Mouse (Mus musculus): ENCODE measurements around the gene Defa37. TPM values are rescaled to one million over a fixed set of nuclear protein-coding genes. Genes with fewer than 3 reads are reported as not detected.
"Not testable (repeated sequence)": the region's sequence is repeated elsewhere in the genome, so short reads cannot be mapped to it uniquely, and the experiment has no call there.

The Defa37 gene
- polyA plus RNA-seq (2012; ENCODE audit: insufficient read depth, insufficient read length, low replicate concordance, missing spikeins), result not detected in 2 replicates

DNA sequence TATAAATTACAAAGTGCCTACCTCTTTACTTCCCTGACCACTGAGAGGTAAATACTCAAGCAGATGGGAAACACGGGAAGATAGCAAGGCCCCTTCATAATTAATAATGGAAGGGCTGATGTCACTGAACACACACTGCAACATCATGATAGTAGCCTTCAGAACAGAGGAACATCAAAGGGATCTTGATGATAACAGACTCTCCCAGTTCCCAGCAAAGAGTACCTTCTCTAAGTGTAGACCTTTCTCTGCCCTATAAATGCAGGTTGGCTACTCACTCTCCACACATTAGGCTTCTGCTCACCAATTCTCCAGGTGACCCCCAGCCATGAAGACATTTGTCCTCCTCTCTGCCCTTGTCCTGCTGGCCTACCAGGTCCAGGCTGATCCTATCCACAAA lies at the start of gene Defa37:
Defa37 (plus strand) TSS at position 301 of the 400 bp plus-strand sequence.
- WGBS, result no CpG with 5 or more reads among the region's 1 CpGs
- H3K4me3 ChIP-seq (ENCODE audit: insufficient read depth, low read depth, low read length); H3K27ac ChIP-seq (ENCODE audit: insufficient read depth, low read depth, low read length); H3K4me1 ChIP-seq (ENCODE audit: control insufficient read depth, insufficient read depth, low read length): not testable (repeated sequence)

DNA sequence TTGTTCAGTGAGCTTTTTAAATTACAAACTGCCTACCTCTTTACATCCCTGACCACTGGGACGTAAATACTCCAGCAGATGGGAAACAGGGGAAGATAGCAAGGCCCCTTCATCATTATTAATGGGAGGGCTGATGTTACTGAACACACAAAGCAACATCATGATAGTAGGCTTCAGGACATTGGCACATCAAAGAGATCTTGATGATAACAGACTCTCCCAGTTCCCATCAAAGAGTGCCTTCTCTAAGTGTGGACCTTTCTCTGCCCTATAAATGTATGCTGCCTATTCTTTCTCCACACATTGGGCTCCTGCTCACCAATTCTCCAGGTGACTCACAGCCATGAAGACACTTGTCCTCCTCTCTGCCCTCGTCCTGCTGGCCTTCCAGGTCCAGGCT lies 36.5 kb upstream of the Defa37 start, which contains the start of gene Defa32:
Defa32 (plus strand) TSS at position 301 of the 400 bp plus-strand sequence.
- not testable (repeated sequence) for H3K4me1 ChIP-seq (ENCODE audit: control insufficient read depth, insufficient read depth, low read length); H3K4me3 ChIP-seq (ENCODE audit: insufficient read depth, low read depth, low read length); H3K27ac ChIP-seq (ENCODE audit: insufficient read depth, low read depth, low read length)
- WGBS, result no CpG with 5 or more reads among the region's 2 CpGs

DNA sequence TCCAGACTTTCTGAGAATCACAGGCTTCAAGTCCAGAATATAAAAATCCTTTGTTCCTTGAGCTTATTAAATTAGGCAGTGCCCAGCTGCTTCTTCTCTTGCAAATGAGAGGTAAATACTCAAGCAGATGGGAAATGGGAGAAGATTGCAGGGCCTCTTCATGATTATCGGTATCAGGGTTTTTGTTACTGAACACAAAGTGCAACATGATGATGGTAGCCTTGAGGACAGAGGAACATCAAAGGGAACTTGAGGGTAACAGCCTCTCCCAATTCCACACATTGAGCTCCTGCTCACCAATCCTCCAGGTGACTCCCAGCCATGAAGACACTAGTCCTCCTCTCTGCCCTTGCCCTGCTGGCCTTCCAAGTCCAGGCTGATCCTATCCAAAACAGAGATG lies 17.5 kb downstream of the Defa37 start, which contains the start of gene Defa28:
Defa28 (plus strand) TSS at position 301 of the 400 bp plus-strand sequence.
- WGBS, result no CpG with 5 or more reads among the region's 1 CpGs
- H3K4me3 ChIP-seq (ENCODE audit: insufficient read depth, low read depth, low read length), result not testable (repeated sequence)

DNA sequence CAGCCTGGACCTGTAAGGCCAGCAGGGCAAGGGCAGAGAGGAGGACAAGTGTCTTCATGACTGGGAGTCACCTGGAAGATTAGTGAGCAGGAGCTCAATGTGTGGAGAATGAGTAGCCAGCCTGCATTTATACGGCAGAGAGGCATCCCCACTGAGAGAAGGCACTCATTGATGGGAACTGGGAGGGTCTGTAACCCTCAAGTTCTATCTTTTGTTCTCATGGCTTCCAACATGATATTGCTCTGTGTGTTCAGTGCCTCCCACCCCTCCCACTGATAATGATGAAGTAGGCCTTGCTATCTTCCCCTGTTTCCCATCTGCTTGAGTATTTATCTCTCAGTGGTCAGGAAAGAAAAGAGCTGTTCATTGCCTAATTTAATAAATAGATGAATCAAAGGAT lies 29.2 kb downstream of the Defa37 start, which contains the start of gene Gm7861:
Gm7861 (minus strand) TSS at position 101 of the 400 bp plus-strand sequence.
- not testable (repeated sequence) for H3K27ac ChIP-seq (ENCODE audit: insufficient read depth, low read depth, low read length); H3K4me1 ChIP-seq (ENCODE audit: control insufficient read depth, insufficient read depth, low read length); H3K4me3 ChIP-seq (ENCODE audit: insufficient read depth, low read depth, low read length)
- no CpG with 5 or more reads among the region's 1 CpGs for WGBS

More for the DNA sequence above, 17.5 kb downstream of the Defa37 start, which contains the start of gene Defa28:
- not testable (repeated sequence) for H3K4me1 ChIP-seq (ENCODE audit: control insufficient read depth, insufficient read depth, low read length); H3K27ac ChIP-seq (ENCODE audit: insufficient read depth, low read depth, low read length)

Other genes with a start within 250 kb of the Defa37 start
- gene Defa27, start 249.8 kb upstream of the Defa37 start, polyA plus RNA-seq (2012; ENCODE audit: insufficient read depth, insufficient read length, low replicate concordance, missing spikeins), result not detected in 2 replicates
- not detected in 2 replicates for gene Defa29, start 238.4 kb upstream of the Defa37 start, polyA plus RNA-seq (2012; ENCODE audit: insufficient read depth, insufficient read length, low replicate concordance, missing spikeins)
- gene Defa2, start 186.9 kb upstream of the Defa37 start, polyA plus RNA-seq (2012; ENCODE audit: insufficient read depth, insufficient read length, low replicate concordance, missing spikeins), result not detected in 2 replicates
- not detected in 2 replicates for gene Defa33, start 173.6 kb upstream of the Defa37 start, polyA plus RNA-seq (2012; ENCODE audit: insufficient read depth, insufficient read length, low replicate concordance, missing spikeins)
- not detected in 2 replicates for gene Defa36, start 138.0 kb upstream of the Defa37 start, polyA plus RNA-seq (2012; ENCODE audit: insufficient read depth, insufficient read length, low replicate concordance, missing spikeins)
- gene Gm7849, start 108.8 kb upstream of the Defa37 start, polyA plus RNA-seq (2012; ENCODE audit: insufficient read depth, insufficient read length, low replicate concordance, missing spikeins), result not detected in 2 replicates
- gene Defa20, start 56.1 kb upstream of the Defa37 start, polyA plus RNA-seq (2012; ENCODE audit: insufficient read depth, insufficient read length, low replicate concordance, missing spikeins), result not detected in 2 replicates
- gene Defa32, start 36.4 kb upstream of the Defa37 start, polyA plus RNA-seq (2012; ENCODE audit: insufficient read depth, insufficient read length, low replicate concordance, missing spikeins), result not detected in 2 replicates
- not detected in 2 replicates for gene Defa28, start 17.6 kb downstream of the Defa37 start, polyA plus RNA-seq (2012; ENCODE audit: insufficient read depth, insufficient read length, low replicate concordance, missing spikeins)
- not detected in 2 replicates for gene Gm7861, start 29.1 kb downstream of the Defa37 start, polyA plus RNA-seq (2012; ENCODE audit: insufficient read depth, insufficient read length, low replicate concordance, missing spikeins)
- not detected in 2 replicates for gene Defa26, start 52.8 kb downstream of the Defa37 start, polyA plus RNA-seq (2012; ENCODE audit: insufficient read depth, insufficient read length, low replicate concordance, missing spikeins)
- gene Defa17, start 90.4 kb downstream of the Defa37 start, polyA plus RNA-seq (2012; ENCODE audit: insufficient read depth, insufficient read length, low replicate concordance, missing spikeins), result not detected in 2 replicates
- gene Defa34, start 100.4 kb downstream of the Defa37 start, polyA plus RNA-seq (2012; ENCODE audit: insufficient read depth, insufficient read length, low replicate concordance, missing spikeins), result not detected in 2 replicates
- not detected in 2 replicates for gene AY761184, start 138.3 kb downstream of the Defa37 start, polyA plus RNA-seq (2012; ENCODE audit: insufficient read depth, insufficient read length, low replicate concordance, missing spikeins)
- not detected in 2 replicates for gene Defa24, start 169.1 kb downstream of the Defa37 start, polyA plus RNA-seq (2012; ENCODE audit: insufficient read depth, insufficient read length, low replicate concordance, missing spikeins)